Mouse (Mus musculus): ENCODE results near the gene Stap2. TPM values are rescaled to one million over a fixed set of nuclear protein-coding genes. Genes with fewer than 3 reads are reported as not detected.

The Stap2 gene
- polyA plus RNA-seq, 1 experiment from 2014 or later: 6.4 TPM

GRCm38 (mm10) chr17:55952447-55953027 is 52.8 kb downstream of the Stap2 start, which contains the start of gene Ebi3:
Ebi3 (plus strand) TSS chr17:55952640.
- Histone ChIP-seq H3K27me3 (peaks cover 27% of the 10 kb centered on the region), H3K4me3 (no peak within 1 kb of the TSS), H3K4me2 (no peak within 1 kb of the TSS), H3K36me3 (no peaks in the 10 kb centered on the region), H3K27ac (replicated peaks) (no peak within 1 kb of the TSS), H3K9ac (no peak within 1 kb of the TSS), H3K9me3 (no peaks in the 10 kb centered on the region), H3K4me1 (replicated peaks) (peaks cover 19% of the 10 kb centered on the region)
- 67% methylated on average over 6 of the region's 6 CpGs for WGBS
- no peak for ATAC-seq (ENCODE audit: low read depth)

DNA sequence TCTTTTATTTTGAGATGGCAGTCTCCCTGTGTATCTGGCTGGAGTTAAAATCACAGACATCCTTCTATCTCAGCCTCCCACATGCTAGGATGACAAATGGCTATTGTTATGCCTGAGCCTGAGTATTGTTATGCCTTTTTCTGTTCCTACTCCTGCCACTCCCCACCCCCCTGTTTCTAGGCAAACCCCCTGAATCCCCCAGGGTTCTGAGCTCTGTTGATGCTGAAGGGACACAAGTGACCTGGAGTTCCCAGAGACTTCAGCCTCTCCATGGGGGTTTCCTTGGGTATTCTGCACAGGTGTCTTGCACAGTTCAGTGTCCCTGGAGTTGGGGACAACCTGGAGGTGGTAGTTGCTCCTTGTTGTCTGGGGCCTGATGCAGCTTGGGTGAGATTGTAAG is 53.3 kb downstream of the Stap2 start:
- Histone ChIP-seq H3K4me1 (replicated peaks) (peaks cover 15% of the 10 kb centered on the region), H3K27ac (replicated peaks) (no peak overlapping the region), H3K9me3 (no peaks in the 10 kb centered on the region), H3K4me2 (no peak overlapping the region), H3K4me3 (no peak overlapping the region), H3K36me3 (no peaks in the 10 kb centered on the region), H3K27me3 (peaks cover 27% of the 10 kb centered on the region), H3K9ac (no peak overlapping the region)
- no peak for ATAC-seq (ENCODE audit: low read depth)

GRCm38 (mm10) chr17:55950601-55951000 is 54.8 kb downstream of the Stap2 start:
- WGBS: 79% methylated on average over 9 of the region's 9 CpGs
- no peak overlapping the region for H3K9ac ChIP-seq
- H3K4me3 ChIP-seq: no peak overlapping the region
- H3K4me2 ChIP-seq: no peak overlapping the region
- peaks cover 27% of the 10 kb centered on the region for H3K27me3 ChIP-seq
- no peaks in the 10 kb centered on the region for H3K9me3 ChIP-seq
- H3K27ac ChIP-seq (replicated peaks): no peak overlapping the region
- ATAC-seq (ENCODE audit: low read depth): no peak
- H3K4me1 ChIP-seq (replicated peaks): peaks cover 6% of the 10 kb centered on the region; the same call in 1 of the 2 replicates
- H3K36me3 ChIP-seq: no peaks in the 10 kb centered on the region

GRCm38 (mm10) chr17:55949400-55949799 is 56.0 kb downstream of the Stap2 start, which contains the start of gene Zfp119b:
Zfp119b (minus strand) TSS chr17:55949500.
- peaks cover 8% of the 10 kb centered on the region; the same call in 1 of the 2 replicates for H3K4me1 ChIP-seq (replicated peaks)
- H3K27ac ChIP-seq (replicated peaks): no peak within 1 kb of the TSS
- H3K9me3 ChIP-seq: no peaks in the 10 kb centered on the region
- no peak for ATAC-seq (ENCODE audit: low read depth)
- H3K27me3 ChIP-seq: peaks cover 15% of the 10 kb centered on the region
- 87% methylated on average over 2 of the region's 2 CpGs for WGBS
- no peaks in the 10 kb centered on the region for H3K36me3 ChIP-seq
- H3K9ac ChIP-seq: no peak within 1 kb of the TSS
- no peak within 1 kb of the TSS for H3K4me3 ChIP-seq
- no peak within 1 kb of the TSS for H3K4me2 ChIP-seq

- WGBS: 90% methylated on average over 4 of the region's 4 CpGs
- no peak overlapping the region for H3K4me2 ChIP-seq
- no peak for ATAC-seq (ENCODE audit: low read depth)
Measured at GRCm38 (mm10) chr17:55948647-55949046, 56.7 kb downstream of the Stap2 start.

More at GRCm38 (mm10) chr17:55948647-55949046, 56.7 kb downstream of the Stap2 start:
- Histone ChIP-seq H3K9me3 (no peaks in the 10 kb centered on the region), H3K9ac (no peak overlapping the region), H3K36me3 (no peaks in the 10 kb centered on the region), H3K4me1 (replicated peaks) (peaks cover 11% of the 10 kb centered on the region; the same call in 1 of the 2 replicates), H3K4me3 (no peak overlapping the region), H3K27me3 (peaks cover 11% of the 10 kb centered on the region; the same call in 1 of the 2 replicates), H3K27ac (replicated peaks) (no peak overlapping the region)

Other genes starting within 250 kb of the Stap2 start
- 10.1 and 11.9 TPM in 2 replicates for gene Zfp119a, start 126.7 kb downstream of the Stap2 start, polyA plus RNA-seq (2015; fragmentation: Nextera tagmentation; extraction: Ambion mirVana)
- 15.6 and 18.9 TPM in 2 replicates for gene Zfp959, start 113.5 kb downstream of the Stap2 start, polyA plus RNA-seq (2015; fragmentation: Nextera tagmentation; extraction: Ambion mirVana)
- 9.0 and 9.6 TPM in 2 replicates for gene Zfp119b, start 56.1 kb downstream of the Stap2 start, polyA plus RNA-seq (2015; fragmentation: Nextera tagmentation; extraction: Ambion mirVana)
- 4.1 and 5.1 TPM in 2 replicates for gene Ebi3, start 52.9 kb downstream of the Stap2 start, polyA plus RNA-seq (2015; fragmentation: Nextera tagmentation; extraction: Ambion mirVana)
- gene Yju2, start 46.5 kb downstream of the Stap2 start, polyA plus RNA-seq (2015; fragmentation: Nextera tagmentation; extraction: Ambion mirVana): 21.1 and 24.1 TPM in 2 replicates
- 150 and 161 TPM in 2 replicates for gene Shd, start 35.1 kb downstream of the Stap2 start, polyA plus RNA-seq (2015; fragmentation: Nextera tagmentation; extraction: Ambion mirVana)
- 145 and 165 TPM in 2 replicates for gene Fsd1, start 19.1 kb downstream of the Stap2 start, polyA plus RNA-seq (2015; fragmentation: Nextera tagmentation; extraction: Ambion mirVana)
- gene Mpnd, start 127 bp upstream of the Stap2 start, polyA plus RNA-seq (2015; fragmentation: Nextera tagmentation; extraction: Ambion mirVana): 156 and 174 TPM in 2 replicates
- gene Sh3gl1, start 31.1 kb upstream of the Stap2 start, polyA plus RNA-seq (2015; fragmentation: Nextera tagmentation; extraction: Ambion mirVana): 112 and 114 TPM in 2 replicates
- 6.3 and 8.0 TPM in 2 replicates for gene Chaf1a, start 34.9 kb upstream of the Stap2 start, polyA plus RNA-seq (2015; fragmentation: Nextera tagmentation; extraction: Ambion mirVana)
- 79.6 and 91.4 TPM in 2 replicates for gene Ubxn6, start 69.4 kb upstream of the Stap2 start, polyA plus RNA-seq (2015; fragmentation: Nextera tagmentation; extraction: Ambion mirVana)
- gene Hdgfl2, start 74.0 kb upstream of the Stap2 start, polyA plus RNA-seq (2015; fragmentation: Nextera tagmentation; extraction: Ambion mirVana): 140 and 150 TPM in 2 replicates
- 0.03 and 0.11 TPM in 2 replicates for gene Plin4, start 104.2 kb upstream of the Stap2 start, polyA plus RNA-seq (2015; fragmentation: Nextera tagmentation; extraction: Ambion mirVana)
- gene Plin5, start 112.0 kb upstream of the Stap2 start, polyA plus RNA-seq (2015; fragmentation: Nextera tagmentation; extraction: Ambion mirVana): 0.83 and 0.93 TPM in 2 replicates
- gene Lrg1, start 116.4 kb upstream of the Stap2 start, polyA plus RNA-seq (2015; fragmentation: Nextera tagmentation; extraction: Ambion mirVana): 0.22 TPM in 1 of 2 replicates, not detected in the other
- gene Sema6b, start 134.8 kb upstream of the Stap2 start, polyA plus RNA-seq (2015; fragmentation: Nextera tagmentation; extraction: Ambion mirVana): 10.9 and 11.1 TPM in 2 replicates
- 8.5 and 9.1 TPM in 2 replicates for gene Tnfaip8l1, start 156.9 kb upstream of the Stap2 start, polyA plus RNA-seq (2015; fragmentation: Nextera tagmentation; extraction: Ambion mirVana)
- 67.4 and 74.2 TPM in 2 replicates for gene Mydgf, start 178.3 kb upstream of the Stap2 start, polyA plus RNA-seq (2015; fragmentation: Nextera tagmentation; extraction: Ambion mirVana)
- gene Dpp9, start 213.3 kb upstream of the Stap2 start, polyA plus RNA-seq (2015; fragmentation: Nextera tagmentation; extraction: Ambion mirVana): 25.7 and 26.3 TPM in 2 replicates

All from neural tube, embryonic 13.5 days (tissue).